Mouse (Mus musculus) C2C12 (cell line): ENCODE data around the gene Ccdc14.

Experiments
- CEBPB ChIP-seq: IDR thresholded peaks from one replicate; pipeline ENCODE4 v1.6.1; 2011; ENCODE audit warnings: low read depth, mild to moderate bottlenecking, control low read depth, moderate library complexity
- CTCF ChIP-seq: IDR thresholded peaks from one replicate; pipeline ENCODE4 v1.5.1; 2011; ENCODE audit not compliant: control insufficient read depth, insufficient read depth, insufficient read length
- FOSL1 ChIP-seq: IDR thresholded peaks from one replicate; pipeline ENCODE4 v1.8.0; 2011; ENCODE audit warnings: mild to moderate bottlenecking, low read length; ENCODE audit not compliant: poor library complexity, insufficient read depth, severe bottlenecking
- MAX ChIP-seq: IDR thresholded peaks from one replicate; pipeline ENCODE4 v1.6.1; 2011; ENCODE audit warnings: mild to moderate bottlenecking, control low read depth
- MYOD1 ChIP-seq: IDR thresholded peaks from one replicate; pipeline ENCODE4 v1.6.1; 2011; ENCODE audit warnings: low read depth; ENCODE audit not compliant: control insufficient read depth, insufficient read length
- MYOG ChIP-seq: IDR thresholded peaks from one replicate; pipeline ENCODE4 v1.6.1; 2011; ENCODE audit not compliant: control insufficient read depth, insufficient read length; ENCODE audit errors: extremely low read depth
- USF1 ChIP-seq: IDR thresholded peaks from one replicate; pipeline ENCODE4 v1.6.1; 2011; ENCODE audit warnings: low read depth, mild to moderate bottlenecking, control low read depth, moderate library complexity

DNA sequence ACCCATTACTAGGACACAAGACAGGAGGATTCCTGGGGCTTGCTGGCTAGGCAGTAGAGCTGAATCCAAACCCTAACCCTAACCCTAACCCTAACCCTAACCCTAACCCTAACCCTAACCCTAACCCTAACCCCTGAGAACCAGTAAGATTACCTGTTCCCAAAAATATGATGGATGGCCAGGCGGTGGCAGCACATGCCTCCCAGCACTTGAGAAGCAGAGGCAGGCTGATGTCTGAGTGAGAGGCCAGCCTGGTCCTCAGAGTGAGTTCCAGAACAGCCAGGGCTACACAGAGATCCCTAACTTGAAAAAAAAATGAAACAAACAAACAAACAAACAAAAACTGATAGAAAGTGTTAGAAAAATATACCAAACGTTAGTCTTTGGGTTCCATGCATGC is 52.5 kb downstream of the Ccdc14 start:
- TF ChIP-seq CTCF (no peak), MAX (no peak), MYOD1 (no peak), USF1 (no peak), MYOG (no peak), FOSL1 (no peak), CEBPB (no peak)
